27 mouse cellular contexts compared by ENCODE assay signal in genomic region chr17:27301376-27301775, GRCm38 (mm10).
DNase-seq lines count a peak whose midpoint lies in the region; ATAC-seq and TF ChIP-seq lines count a peak whose summit lies in the region.
"Had no signal": no experiment of that assay in that cellular context is flagged by ENCODE, and none has a peak within 500 bp of the region (broad histone marks: within the 10 kb centered on the region; RNA-seq: fewer than 3 reads in every experiment).

No protein-coding gene starts in this region.

- peak; percentile 81 for ATAC-seq in granulocyte monocyte progenitor cell, adult 5-6 weeks (replicated peaks; ENCODE audit: poor library complexity, severe bottlenecking)
- ATAC-seq in stomach, postnatal 0 days (ENCODE audit: low FRiP score, low TSS enrichment) = no peak
- ATAC-seq in neural tube, embryonic 15.5 days (ENCODE audit: low FRiP score) = no peak
- ATAC-seq: activated CD4-positive, CD25-positive, alpha-beta regulatory T cell, adult 4 months; forebrain, postnatal 0 days; intestine, embryonic 15.5 days; midbrain, embryonic 16.5 days had no signal

- H3K4me2 ChIP-seq in stomach, postnatal 0 days (replicated peaks; ENCODE audit: low read depth) = no peak overlapping the region
- no peak overlapping the region for H3K4me2 ChIP-seq in neural tube, embryonic 15.5 days
- H3K4me2 ChIP-seq: embryonic facial prominence, embryonic 15.5 days; heart, embryonic 12.5 days; hindbrain, embryonic 14.5 days; intestine, embryonic 15.5 days had no signal

- H3K27ac ChIP-seq in stomach, postnatal 0 days (replicated peaks) = no peak overlapping the region
- H3K27ac ChIP-seq in neural tube, embryonic 15.5 days (replicated peaks) = no peak overlapping the region
- H3K27ac ChIP-seq: embryonic facial prominence, embryonic 15.5 days; forebrain, embryonic 10.5 days; hindbrain, embryonic 14.5 days; intestine, embryonic 15.5 days; left cerebral cortex, adult 2 months had no signal

- TF ChIP-seq EP300 in stomach, postnatal 0 days (optimal IDR thresholded peaks at IDR 0.05) = no peak

- H3K36me3 ChIP-seq in stomach, postnatal 0 days (ENCODE audit: control insufficient read depth, insufficient read depth, low read length) = no peaks in the 10 kb centered on the region
- no peaks in the 10 kb centered on the region for H3K36me3 ChIP-seq in neural tube, embryonic 15.5 days
- H3K36me3 ChIP-seq: embryonic facial prominence, embryonic 15.5 days; forebrain, embryonic 10.5 days; heart, embryonic 12.5 days; intestine, embryonic 15.5 days had no signal

- H3K27me3 ChIP-seq in stomach, postnatal 0 days (ENCODE audit: control insufficient read depth, insufficient read depth, low read length) = no peaks in the 10 kb centered on the region
- no peaks in the 10 kb centered on the region for H3K27me3 ChIP-seq in neural tube, embryonic 15.5 days (replicated peaks)
- H3K27me3 ChIP-seq: embryonic facial prominence, embryonic 15.5 days; intestine, embryonic 15.5 days had no signal

- DNase-seq in embryo, embryonic 11 days = peak; percentile 17
- no peak for DNase-seq in embryo, embryonic 9.5 days (ENCODE audit: extremely low spot score)
- peak; percentile 11 for DNase-seq in right cerebral cortex, postnatal 14 days
- no peak for DNase-seq in right cerebral cortex, postnatal 4 days
- peak; percentile 41 for DNase-seq in stomach, postnatal 0 days (ENCODE audit: low spot score)
- no peak for DNase-seq in heart, postnatal 25 days (ENCODE audit: low spot score)
- DNase-seq: B cell, adult 2 months; cerebellum, adult 8-10 months; forebrain, postnatal 0 days; heart, adult 11 months; heart, postnatal 14 days; kidney, adult 9 months; kidney, postnatal 36 days; layer of hippocampus, adult 9-11 months; left cerebral cortex, postnatal 4 days; liver; thymus, adult 2 months had no signal

- no peaks in the 10 kb centered on the region for H3K4me1 ChIP-seq in stomach, postnatal 0 days (replicated peaks; ENCODE audit: control insufficient read depth, insufficient read depth)
- no peaks in the 10 kb centered on the region; the same call in 1 of the 2 replicates for H3K4me1 ChIP-seq in neural tube, embryonic 15.5 days
- H3K4me1 ChIP-seq: intestine, embryonic 15.5 days had no signal

- no peak for TF ChIP-seq CTCF in stomach, postnatal 0 days (IDR thresholded peaks at IDR 0.05; ENCODE audit: low read depth)

- intact Hi-C loops in heart, postnatal 25 days (cut with DNase I) = no loop called here

- no peak overlapping the region for H3K4me3 ChIP-seq in stomach, postnatal 0 days (ENCODE audit: low read depth, low read length)
- H3K4me3 ChIP-seq in neural tube, embryonic 15.5 days (replicated peaks) = no peak overlapping the region
- H3K4me3 ChIP-seq: embryonic facial prominence, embryonic 15.5 days; forebrain, embryonic 10.5 days; heart, embryonic 12.5 days; intestine, embryonic 15.5 days; left cerebral cortex, adult 2 months had no signal

- H3K9ac ChIP-seq in stomach, postnatal 0 days (ENCODE audit: low read length) = no peak overlapping the region
- no peak overlapping the region for H3K9ac ChIP-seq in neural tube, embryonic 15.5 days (replicated peaks)
- H3K9ac ChIP-seq: embryonic facial prominence, embryonic 15.5 days; forebrain, postnatal 0 days; heart, embryonic 12.5 days; hindbrain, embryonic 14.5 days; intestine, embryonic 15.5 days had no signal

- H3K9me3 ChIP-seq in stomach, postnatal 0 days (ENCODE audit: control insufficient read depth, low read length) = no peaks in the 10 kb centered on the region
- no peaks in the 10 kb centered on the region for H3K9me3 ChIP-seq in neural tube, embryonic 15.5 days (replicated peaks)
- H3K9me3 ChIP-seq: embryonic facial prominence, embryonic 15.5 days had no signal

- WGBS in stomach, postnatal 0 days = 36% methylated on average over 10 of the region's 11 CpGs
- WGBS in neural tube, embryonic 15.5 days = 56% methylated on average over 11 of the region's 11 CpGs

Comparison
In these comparisons a context has a peak if more than half of its experiments do, and no peak if none do; other contexts are left out.
1. DNase-seq: peak in embryo, embryonic 11 days (single experiment), right cerebral cortex, postnatal 14 days (single experiment) and stomach, postnatal 0 days (single experiment); none in embryo, embryonic 9.5 days (single experiment), right cerebral cortex, postnatal 4 days (single experiment) and heart, postnatal 25 days (single experiment).